Mouse (Mus musculus) cerebellum, adult 9-11 months (tissue): ENCODE measurements around the gene 4931440F15Rik.
A peak's percentile ranks its signal among the peaks of the same experiment; 100 is the strongest.
"Not testable (repeated sequence)": the region's sequence is repeated elsewhere in the genome, so short reads cannot be mapped to it uniquely, and the experiment has no call there.

Experiments used
- DNase-seq: peaks from one replicate; pipeline ENCODE4 v3.0.0; 2022

4931440F15Rik gene

GRCm38 (mm10) chr11:29825271-29825718 is at the start of gene 4931440F15Rik:
Gene 4931440F15Rik (minus strand): TSS chr11:29825668.
- DNase-seq = not testable (repeated sequence)

- DNase-seq = not testable (repeated sequence)
Measured at GRCm38 (mm10) chr11:29874781-29875180, 49.3 kb upstream of the 4931440F15Rik start.

- DNase-seq = no peak
Measured at GRCm38 (mm10) chr11:29870174-29870573, 44.7 kb upstream of the 4931440F15Rik start.

GRCm38 (mm10) chr11:29864269-29864668 is 38.8 kb upstream of the 4931440F15Rik start:
- DNase-seq = no peak

GRCm38 (mm10) chr11:29861750-29862397 is 36.4 kb upstream of the 4931440F15Rik start:
- DNase-seq = peak; percentile 24

- DNase-seq = no peak
Measured at GRCm38 (mm10) chr11:29861040-29861439, 35.6 kb upstream of the 4931440F15Rik start.

GRCm38 (mm10) chr11:29840606-29841227 is 15.2 kb upstream of the 4931440F15Rik start:
- DNase-seq = no peak

GRCm38 (mm10) chr11:29839781-29840180 is 14.3 kb upstream of the 4931440F15Rik start:
- DNase-seq = no peak

- DNase-seq = no peak
Measured at GRCm38 (mm10) chr11:29837066-29837465, 11.6 kb upstream of the 4931440F15Rik start.

GRCm38 (mm10) chr11:29827729-29828128 is 2.3 kb upstream of the 4931440F15Rik start:
- DNase-seq = no peak

- DNase-seq = no peak
Measured at GRCm38 (mm10) chr11:29826001-29826400, 533 bp upstream of the 4931440F15Rik start.

- not testable (repeated sequence) for DNase-seq
Measured at GRCm38 (mm10) chr11:29824474-29825270, 796 bp downstream of the 4931440F15Rik start.

GRCm38 (mm10) chr11:29823141-29823540 is 2.3 kb downstream of the 4931440F15Rik start:
- DNase-seq = no peak

- no peak for DNase-seq
Measured at GRCm38 (mm10) chr11:29815670-29816069, 9.8 kb downstream of the 4931440F15Rik start.

- DNase-seq = no peak
Measured at GRCm38 (mm10) chr11:29815261-29815660, 10.2 kb downstream of the 4931440F15Rik start.

GRCm38 (mm10) chr11:29813267-29813666 is 12.2 kb downstream of the 4931440F15Rik start:
- no peak for DNase-seq

GRCm38 (mm10) chr11:29812475-29812874 is 13.0 kb downstream of the 4931440F15Rik start:
- DNase-seq = no peak

GRCm38 (mm10) chr11:29810324-29810723 is 15.1 kb downstream of the 4931440F15Rik start:
- no peak for DNase-seq

GRCm38 (mm10) chr11:29808981-29809589 is 16.4 kb downstream of the 4931440F15Rik start:
- DNase-seq = no peak

- DNase-seq = peak; percentile 71
Measured at GRCm38 (mm10) chr11:29808173-29808980, 17.1 kb downstream of the 4931440F15Rik start.

- DNase-seq = no peak
Measured at GRCm38 (mm10) chr11:29807325-29807724, 18.1 kb downstream of the 4931440F15Rik start.
